Mouse (Mus musculus) cerebellum, postnatal 25 days (tissue): ENCODE measurements around the gene Armc6.
"Not testable (repeated sequence)": the region's sequence is repeated elsewhere in the genome, so short reads cannot be mapped to it uniquely, and the experiment has no call there.

Experiments used
- DNase-seq, 2 experiments: peaks; one replicate each; pipeline ENCODE4 v3.0.0; 2021; ENCODE audit warnings: mixed read lengths in 2 of 2

Gene Armc6

DNA sequence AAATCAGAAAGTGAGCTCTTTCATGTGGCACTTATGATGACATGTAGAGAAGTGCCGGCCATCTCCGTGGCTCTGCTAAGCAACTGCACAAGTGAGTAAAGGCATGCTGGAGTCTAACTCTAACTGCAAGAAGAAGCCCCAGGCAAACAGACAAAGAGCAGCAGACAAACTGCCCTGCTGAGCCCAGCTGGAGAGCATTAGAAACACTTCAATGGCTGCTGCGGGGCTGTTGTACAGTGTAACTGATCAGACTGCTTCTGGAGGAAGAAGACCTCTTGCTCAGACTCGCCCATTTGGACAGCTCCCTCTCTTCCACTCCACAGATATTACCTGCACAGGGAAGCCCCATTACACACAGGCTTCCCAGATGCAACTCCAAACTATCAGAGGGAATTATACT, 6.3 kb downstream of the Armc6 start:
- peak in 1 of 2 experiments; percentile 32 for DNase-seq

DNA sequence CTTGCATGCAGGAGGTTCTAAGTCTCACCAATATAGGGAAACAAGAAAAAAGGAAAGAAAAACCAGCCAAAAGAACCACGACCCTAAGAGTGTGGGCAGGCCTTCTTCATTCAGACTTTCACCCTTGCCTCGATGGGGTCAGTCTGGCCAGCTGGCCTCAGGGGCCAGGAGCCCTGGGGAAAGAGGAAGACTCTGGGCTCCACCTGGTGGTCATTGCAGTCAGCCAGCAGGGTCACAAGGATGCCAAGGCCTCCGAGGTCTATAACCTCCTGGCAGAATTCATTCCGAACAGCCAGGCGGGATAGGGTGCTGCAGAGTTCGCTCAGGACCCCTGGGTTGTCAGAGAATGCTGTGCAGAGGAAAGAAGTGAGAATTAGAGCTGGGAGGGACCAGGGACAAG, 10.9 kb downstream of the Armc6 start:
- peak; percentile 54 to 67 for DNase-seq

DNA sequence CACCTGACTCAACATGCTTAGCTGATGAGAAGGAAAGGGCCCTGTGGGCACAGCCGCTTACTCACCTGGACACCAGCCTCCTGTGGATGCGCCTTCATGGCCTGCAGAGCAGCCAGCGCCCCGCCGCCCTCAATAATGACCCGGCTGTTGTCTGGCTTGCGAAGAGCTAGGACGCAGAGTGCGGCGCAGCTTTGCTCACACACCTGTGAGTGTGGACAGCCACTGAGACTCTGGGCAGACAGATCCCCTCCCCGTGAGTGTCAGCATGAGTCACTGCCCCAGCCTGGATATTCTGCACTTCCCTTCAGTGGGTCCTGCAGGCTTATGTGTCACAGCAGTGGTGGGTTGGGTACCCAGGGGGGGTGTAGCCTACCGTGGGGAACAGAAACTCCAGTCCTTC, 12.2 kb downstream of the Armc6 start:
- no peak for DNase-seq

DNA sequence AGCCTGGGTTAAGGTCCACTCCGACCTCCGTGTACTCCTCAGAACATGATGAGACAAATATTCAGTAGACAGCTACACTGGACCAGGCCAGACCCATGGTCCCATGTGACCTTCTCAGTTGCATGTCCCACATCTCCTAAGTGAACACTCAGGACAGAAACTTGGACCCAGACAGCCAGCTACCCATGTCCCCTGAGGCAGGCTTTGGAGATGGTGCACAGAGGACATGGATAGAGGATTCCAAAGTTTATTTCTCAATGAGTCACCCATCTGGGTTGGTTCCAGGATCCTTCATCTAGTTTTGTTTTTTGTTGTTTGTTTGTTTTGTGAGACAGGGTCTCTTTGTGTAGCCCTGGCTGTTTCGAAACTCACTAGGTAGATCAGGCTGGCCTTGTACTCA, 13.4 kb downstream of the Armc6 start:
- DNase-seq = no peak

DNA sequence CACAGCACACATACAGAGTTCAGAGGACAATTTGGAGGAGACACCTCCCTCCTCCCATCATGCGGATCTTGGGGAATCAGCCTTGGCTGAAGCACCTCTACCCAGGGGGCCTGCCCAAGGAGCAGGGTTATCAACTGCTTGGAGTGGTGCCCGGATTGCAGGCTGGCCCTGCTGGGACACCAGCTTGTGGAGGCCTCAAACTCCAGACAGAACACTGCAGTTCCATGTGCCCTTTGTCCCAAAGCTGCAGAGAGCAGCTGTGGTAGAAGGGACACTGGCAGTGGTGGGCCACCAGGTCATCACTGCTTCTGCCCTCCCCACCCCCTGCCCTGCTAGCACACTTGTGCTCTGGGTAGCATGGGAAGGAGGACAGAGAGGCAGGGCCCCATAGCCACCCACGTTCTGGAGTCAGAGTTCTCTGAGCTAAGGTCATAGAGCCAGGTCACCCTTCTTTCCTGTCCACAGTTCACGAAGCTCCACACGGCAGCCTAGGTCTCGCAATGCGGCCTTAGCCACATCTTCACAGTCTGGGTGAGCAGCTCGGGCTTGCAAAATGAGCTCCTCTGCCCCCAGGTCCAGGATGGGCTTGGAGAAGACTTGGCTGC, 13.9 kb downstream of the Armc6 start:
- DNase-seq = peak; percentile 66 to 78

DNA sequence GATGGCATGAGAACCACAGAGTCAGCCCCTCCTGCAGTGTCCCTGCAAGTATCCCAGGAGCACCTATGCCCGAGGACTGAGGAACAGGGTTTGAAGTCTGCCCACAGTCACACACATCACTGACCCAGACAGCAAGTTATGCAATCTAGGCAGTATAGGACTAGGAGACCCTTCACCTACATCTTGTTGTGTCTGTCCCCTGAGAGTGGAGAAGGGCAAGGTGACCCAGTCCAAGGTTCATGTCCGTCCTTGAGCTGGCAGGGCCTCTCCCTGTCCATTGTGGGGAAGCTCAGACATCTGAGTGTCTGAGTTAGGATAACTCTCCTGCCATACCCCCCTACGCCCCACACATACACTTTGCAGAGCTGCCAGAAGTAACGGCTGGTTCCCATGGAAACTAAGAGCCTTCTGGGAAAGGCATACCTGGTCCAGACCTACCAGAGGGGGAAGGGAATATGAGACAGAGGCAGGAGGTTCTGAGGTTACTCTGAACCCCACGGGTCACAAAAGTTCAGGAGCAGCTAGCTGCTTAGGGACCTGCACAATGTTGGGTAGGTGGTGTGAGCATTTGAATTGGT, 15.1 kb downstream of the Armc6 start:
- no peak for DNase-seq

DNA sequence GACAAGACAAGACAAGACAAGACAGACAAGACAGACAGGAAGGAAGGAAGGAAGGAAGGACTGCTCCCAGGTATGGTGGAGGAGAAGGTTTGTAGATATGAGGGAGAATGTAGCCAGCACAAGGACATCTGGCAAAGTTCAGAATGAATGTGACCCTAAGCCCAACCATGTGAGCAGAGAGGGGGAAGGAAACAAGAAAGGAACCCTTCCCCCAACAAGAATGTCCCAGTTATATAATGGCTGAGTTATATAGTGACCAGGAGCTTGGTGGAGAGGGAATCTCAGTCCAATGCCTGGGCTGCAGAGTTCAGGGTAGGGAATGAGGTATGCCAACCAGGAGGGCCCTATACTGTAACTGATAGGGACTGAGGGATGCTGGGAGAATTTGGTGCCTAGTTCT, 16.8 kb downstream of the Armc6 start:
- no peak for DNase-seq

DNA sequence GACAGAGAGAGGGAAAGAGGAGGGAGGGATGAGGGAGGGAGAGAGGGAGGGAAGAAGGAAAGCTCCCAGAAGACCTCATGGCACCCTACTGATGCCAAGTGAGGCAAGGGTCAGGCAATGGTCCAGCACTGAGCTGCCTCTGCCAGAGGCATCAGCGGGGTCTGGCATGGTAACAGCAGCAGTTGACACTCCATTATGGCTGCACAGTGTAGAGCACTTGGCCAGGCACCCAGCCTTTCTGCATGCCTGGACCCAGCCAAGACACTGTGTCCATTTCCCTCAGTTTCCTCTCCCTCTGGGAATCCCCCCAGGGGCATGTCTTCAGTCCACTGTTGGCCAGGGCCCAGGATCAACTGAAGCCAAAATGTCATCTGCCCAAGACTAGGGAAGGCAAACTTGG, 17.7 kb downstream of the Armc6 start:
- DNase-seq = peak; percentile 75 to 83

DNA sequence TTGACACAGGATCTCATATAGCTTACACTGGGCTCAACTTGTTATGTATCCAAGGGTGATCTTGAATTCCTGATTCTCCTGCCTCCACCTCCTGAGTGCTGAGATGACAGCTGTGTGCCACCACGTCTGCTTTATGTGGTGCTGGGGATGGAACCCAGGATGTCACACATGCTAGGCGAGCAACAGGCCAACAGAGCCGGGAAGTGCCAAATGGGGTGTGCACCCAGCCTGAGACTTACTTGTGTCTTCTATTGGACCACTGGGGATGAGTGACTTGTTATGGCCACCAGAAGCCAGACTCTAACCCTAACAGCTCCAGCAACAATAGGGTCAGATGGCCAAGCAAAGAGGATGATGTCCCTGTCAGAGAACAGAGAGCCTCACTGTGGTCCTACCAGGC, 18.1 kb downstream of the Armc6 start:
- not testable (repeated sequence) for DNase-seq

DNA sequence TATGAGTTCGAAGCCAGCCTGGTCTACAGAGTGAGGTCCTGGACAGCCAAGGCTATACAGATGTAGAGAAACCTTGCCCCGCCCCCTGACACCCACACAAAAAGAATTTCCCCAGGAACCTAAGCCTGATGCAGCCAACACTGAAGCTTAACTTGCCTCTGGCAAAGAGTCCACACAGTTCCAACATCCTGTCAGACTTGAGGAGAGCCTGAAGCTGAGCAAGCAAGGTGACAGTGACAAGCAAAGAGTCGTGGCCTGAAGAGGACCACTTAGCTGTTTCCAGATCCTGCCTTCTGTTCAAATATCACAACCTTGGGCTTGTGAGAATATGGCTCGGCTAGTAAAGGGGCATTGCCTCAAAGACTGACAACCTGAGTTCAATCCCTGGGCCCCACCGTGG, 19.2 kb downstream of the Armc6 start:
- no peak for DNase-seq

DNA sequence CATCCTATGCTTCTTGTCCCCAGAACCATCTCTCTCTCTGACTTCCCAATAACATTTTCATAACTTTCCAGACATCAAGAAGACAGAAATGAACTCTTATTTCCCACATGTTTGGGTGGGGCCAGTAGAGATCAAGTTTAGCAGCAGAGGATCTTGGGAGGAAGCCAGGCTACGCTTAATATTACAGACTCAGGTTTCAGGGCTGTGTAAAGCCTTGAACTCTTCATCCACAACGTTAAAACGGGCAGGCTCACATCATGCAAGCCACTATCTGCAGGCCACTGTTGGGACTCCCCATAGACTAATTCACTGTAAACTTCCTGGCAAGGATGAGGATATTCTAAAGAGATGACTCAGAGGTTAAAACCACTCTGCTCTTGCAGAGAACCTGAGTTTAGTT, 19.9 kb downstream of the Armc6 start:
- DNase-seq = no peak

DNA sequence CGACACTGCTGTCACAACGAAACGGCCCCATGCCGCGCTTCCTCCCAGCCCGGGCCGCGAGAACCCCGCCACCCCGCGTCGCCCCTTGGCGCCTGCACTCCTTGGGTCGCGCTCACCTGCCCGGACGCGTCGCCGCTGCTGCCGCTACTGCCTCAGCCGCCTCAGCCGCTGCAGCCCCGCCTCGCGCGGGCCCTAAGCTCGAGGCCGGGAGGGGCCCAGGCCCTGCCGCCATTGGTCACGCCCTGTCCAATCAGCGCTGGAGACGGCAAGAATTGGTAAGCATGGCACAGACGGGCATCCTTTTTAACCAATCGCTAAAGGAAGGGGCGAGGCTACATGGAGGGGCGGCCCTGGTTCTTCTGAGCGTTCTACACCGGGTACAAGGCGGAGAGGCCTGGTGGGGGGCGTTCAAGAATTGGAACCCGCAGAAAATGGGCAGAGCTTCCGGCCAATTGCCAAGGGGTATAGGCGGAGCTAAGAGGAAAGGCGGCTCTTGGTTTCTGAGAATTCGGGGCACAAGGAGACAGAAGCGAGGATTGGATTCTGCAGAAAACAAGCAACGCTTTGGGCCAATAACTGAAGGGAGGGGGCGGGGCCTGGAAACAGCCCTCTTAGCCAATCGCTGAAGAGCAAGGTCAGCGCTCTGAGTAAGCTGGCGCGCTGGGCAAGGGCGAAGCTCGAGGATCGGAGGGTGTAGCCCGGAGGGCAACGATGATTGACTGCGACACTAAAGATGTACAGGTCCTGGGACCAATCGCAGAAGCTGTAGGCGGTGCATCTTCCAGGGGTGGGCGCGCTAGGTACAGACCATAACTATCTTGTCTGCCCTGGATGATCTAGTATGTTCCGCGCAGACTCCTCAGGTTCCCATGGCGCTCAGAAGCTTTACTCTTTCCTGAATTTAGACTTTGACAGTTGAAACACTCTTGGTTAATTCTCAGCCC, 21.9 kb downstream of the Armc6 start, which contains the start of gene Slc25a42:
Slc25a42 (minus strand) TSS at position 194 of the 944 bp plus-strand sequence.
- peak; percentile 98 for DNase-seq

DNA sequence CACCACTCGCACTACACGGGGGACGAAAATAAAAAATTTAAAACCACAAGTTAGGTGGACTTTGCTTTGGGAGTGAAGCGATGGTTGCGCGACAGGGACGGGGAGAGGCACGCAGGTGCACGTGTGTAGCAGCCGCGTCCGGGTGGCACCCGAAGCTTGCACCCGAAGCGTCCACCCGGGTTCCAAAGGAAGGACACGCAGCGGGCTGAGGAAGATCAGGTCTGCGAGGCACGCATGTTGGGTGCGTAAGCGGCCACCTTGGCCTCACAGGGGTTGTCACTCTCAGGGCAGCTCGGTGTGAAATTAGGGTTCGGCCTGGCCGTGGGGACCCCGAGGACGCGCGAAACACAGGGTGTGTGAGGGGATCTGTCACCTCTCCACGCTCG, 22.5 kb downstream of the Armc6 start:
- peak in 1 of 2 experiments; percentile 73 for DNase-seq

DNA sequence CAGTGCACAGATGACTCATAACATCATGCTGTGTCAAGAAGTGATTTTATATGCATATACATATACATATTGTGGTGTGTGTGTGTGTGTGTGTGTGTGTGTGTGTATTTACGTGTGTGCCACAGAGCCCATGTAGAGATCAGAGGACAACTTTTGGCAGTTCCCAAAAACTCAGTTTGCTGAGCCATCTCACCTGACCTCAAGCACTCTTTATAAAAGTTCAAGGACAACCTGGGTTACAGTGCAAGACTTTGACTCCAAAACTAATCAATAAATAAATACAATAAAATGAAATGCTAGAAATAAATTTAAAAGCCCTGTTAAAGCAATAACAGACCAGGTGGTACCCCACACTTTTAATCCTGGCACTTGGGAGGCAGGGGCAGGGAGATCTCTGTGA, 23.0 kb downstream of the Armc6 start:
- DNase-seq = no peak

DNA sequence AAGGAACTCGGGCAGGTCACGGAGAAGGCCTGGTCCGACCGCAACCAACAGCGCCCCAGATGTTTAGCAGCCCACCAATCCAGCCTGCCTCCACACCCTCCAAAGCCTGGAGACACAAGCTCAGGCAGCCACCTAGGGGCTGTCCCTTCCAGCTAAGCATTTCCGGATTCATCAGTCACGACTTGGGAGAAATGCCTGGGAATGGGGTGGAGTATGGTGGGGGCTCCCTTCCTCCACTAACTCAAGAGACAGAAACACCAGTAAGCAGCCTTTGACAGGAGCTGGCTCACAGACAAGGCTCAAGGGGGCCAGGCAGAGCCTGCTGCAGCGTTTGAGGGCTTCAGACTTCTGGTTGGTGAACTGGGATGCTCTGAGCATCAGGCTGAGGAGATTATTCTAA, 23.7 kb downstream of the Armc6 start:
- DNase-seq = no peak

DNA sequence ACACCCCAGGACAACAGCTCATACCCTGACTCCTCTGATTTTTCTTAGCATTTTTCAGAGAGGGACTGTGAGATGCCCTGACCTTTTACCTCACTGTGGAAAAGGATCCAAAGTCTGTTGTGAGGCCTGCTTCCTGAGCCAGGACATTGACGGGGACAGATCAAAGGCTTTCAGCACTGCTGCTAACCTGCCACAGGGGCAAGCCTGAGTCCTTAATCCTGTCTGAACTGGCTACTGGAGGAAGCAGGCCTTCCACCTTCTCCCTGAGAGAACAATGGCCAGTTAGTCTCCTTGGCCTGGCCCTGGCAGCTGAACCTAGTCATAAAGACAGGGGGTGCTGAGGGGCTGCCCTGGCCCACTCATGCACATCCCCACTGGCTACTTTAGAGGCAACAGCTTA, 26.1 kb downstream of the Armc6 start:
- no peak for DNase-seq

DNA sequence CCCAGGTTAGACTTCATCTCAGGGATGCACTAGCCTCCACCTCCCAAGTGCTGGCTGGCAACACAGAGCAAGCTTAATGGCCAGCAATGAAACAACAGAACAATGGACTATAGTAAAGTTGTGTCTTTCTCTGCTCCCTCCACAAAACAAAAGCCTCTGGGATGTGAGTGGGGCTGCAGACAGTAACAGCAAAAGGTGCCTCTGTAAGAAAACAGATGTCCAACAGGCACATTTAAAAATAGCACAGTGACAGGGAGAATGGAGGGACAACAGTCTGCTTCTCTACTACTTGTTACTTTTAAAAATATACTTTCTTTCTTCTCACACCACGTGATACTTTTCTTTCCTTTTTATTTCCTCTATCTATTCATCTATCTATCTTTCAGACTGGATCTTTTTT, 29.5 kb downstream of the Armc6 start:
- no peak for DNase-seq

DNA sequence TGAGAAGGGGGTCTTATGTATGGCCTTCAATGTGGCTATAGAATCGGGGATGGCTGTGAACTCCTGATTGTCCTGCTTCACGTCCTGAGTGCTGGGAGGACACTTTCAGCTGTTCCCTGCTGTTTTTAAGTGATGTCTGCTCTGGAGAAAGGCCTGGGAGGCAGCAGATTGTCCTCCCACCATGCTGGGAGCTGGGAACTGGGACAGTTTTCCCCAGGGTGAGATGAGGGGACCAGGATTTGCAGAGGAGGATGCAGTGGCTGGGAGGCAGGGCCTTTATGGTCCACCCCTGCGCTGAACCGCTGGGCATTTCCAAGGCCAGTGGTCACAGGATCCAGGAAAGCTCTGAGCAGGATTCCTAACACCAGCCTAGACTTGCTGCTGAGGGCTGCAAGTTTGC, 31.2 kb downstream of the Armc6 start:
- no peak for DNase-seq

DNA sequence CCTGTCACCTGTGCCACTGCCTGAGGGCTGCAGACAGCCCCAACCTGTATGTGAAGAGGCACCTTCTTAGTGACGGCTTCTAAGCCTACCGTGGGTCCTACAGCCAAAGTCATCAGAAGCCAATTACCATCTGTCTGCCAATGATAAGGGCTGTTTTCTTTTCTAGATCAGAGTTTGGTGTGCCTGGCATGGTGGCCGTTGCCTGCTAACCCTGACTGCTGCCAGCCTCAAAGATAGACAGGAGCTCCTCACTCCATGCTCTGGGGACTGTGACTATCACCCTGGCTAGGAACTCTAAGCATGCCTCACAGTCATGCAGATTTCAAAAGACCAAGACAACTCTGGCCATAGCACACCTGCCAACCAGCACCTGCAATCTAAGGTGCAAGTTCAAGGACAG, 32.8 kb downstream of the Armc6 start:
- DNase-seq = no peak

DNA sequence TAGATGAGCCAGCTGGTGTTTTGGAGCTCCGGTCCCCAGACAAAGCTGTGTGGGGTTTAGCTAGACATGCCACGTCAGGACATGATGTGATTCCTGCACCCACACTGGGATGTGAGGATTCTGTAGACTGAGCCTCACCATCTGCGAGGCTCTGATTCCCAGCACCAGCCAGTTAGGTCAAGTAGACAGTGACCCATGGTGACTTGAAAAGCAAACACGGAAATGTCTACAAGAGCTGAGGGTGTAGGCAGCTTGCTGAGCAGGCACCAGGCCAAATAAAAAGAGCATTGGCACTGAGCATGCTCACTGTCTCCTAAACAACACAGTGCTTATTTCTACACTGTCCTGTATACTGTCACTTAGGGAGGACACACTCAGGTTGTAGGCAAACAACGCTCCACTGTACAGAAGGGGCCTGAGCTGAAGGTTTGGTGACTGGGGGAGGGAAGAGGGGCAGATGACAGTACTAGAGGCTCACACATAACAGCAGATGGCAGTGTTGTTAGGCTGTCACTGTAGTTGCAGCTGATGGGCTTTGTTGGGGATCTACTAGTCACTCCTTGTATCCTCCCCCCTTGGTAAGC, 34.1 kb downstream of the Armc6 start:
- DNase-seq = peak; percentile 67

DNA sequence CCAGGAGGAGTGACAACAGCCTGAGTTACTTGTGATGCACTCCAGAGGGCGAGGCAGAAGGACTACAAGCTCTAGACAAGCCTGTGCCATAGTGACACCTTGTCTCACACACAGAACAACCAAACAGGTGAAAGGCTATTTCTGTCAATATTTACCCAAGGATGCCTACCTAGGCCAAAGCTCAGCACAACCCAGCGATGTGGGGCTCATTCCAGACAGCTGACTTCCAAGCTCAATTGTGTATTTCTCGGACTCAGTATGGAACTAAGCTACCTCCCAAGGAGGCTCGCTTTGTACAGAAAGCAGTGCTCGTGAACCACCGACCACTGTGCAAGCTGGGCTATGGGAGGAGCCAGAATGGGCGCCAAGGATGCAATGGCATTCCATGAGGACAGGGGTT, 36.7 kb downstream of the Armc6 start:
- no peak for DNase-seq

DNA sequence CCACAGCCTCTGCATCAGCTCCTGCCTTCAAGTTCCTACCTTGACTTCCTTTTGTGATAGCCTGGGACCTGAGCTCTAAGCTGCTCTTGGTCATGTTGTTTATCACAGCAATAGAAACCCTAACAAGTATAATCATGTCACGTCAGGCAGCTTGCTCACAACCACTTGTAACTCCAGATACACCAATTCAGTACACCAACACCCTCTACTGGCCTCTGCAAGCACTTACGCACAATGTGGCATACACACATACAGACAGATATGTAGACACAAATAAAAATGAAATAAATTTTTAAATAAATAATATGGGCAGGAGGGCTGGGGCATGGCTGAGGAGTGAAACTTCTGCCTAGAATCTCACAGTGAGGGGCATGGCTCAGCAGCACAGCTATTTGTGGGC, 38.5 kb downstream of the Armc6 start:
- DNase-seq = no peak

DNA sequence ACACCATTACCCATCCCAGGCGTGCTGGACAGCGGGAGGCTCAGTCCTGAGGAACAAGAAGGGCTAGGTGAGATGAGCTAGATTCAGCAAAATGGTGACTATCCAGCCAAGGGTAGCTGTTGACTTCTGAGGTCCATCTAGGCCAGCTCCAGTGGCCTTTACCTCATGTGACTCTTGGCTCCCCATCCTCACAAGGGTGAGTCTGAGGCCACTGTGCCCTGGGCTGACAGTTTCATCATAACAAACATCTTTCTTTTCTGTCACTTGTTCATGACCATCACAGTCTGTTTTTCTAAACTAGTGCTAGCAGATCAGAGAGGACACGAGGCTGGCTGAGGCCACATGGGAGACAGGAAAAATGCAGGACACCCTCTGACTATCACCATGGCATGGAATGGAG, 40.1 kb downstream of the Armc6 start:
- no peak for DNase-seq

DNA sequence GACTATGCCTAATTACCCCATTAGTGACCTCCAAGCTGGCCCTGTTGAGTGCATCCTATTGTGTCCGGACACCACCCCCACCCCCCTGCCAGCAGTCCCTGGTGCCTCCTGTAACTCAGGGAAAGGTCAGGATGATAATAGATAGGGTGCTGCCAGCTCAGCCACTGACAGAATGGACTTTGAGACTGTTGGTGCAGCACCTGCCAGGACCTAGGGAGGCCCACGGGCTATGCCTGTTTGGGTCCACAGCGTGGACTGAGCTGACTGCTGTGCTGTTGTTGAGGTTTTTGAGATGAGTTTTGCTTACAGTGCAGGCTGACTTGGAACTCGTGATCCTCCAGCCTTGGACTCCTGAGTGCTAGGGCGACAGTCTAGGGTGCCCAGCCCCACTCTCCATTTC, 41.0 kb downstream of the Armc6 start:
- DNase-seq = no peak
